Mouse (Mus musculus) embryonic facial prominence, embryonic 14.5 days (tissue): ENCODE measurements around the gene Rcan3. TPM values are rescaled to one million over a fixed set of nuclear protein-coding genes. Genes with fewer than 3 reads are reported as not detected.

ENCODE experiments used
- ATAC-seq: fragments of 200-750 bp; cut with Nextera tagmentation; 2 replicates; pipeline ENCODE4 v1.8.0; 2017; ENCODE audit warnings: low read depth, moderate number of reproducible peaks, moderate TSS enrichment
- DNase-seq: peaks from one replicate; pipeline ENCODE4 v3.0.0-alpha.2; 2015; ENCODE audit warnings: low spot score
- H3K27ac ChIP-seq: fragments of 300-500 bp; sonication (generic); replicated peaks from 2 replicates; pipeline ENCODE4 v1.5.1; 2014; ENCODE audit warnings: low read depth, mild to moderate bottlenecking, low read length, moderate library complexity
- H3K27me3 ChIP-seq: fragments of 300-500 bp; sonication (generic); replicated peaks from 2 replicates; pipeline ENCODE4 v1.6.1; 2014; ENCODE audit warnings: low read length; ENCODE audit not compliant: control insufficient read depth, insufficient read depth
- H3K36me3 ChIP-seq: fragments of 300-500 bp; sonication (generic); 2 replicates; pipeline ENCODE4 v1.6.1; 2014; ENCODE audit warnings: low read length, mixed read lengths; ENCODE audit not compliant: control insufficient read depth, insufficient read depth
- H3K4me1 ChIP-seq: fragments of 300-500 bp; sonication (generic); 2 replicates; pipeline ENCODE4 v1.6.1; 2014; ENCODE audit warnings: antibody characterized with exemption, low read length; ENCODE audit not compliant: control insufficient read depth, insufficient read depth
- H3K4me2 ChIP-seq: fragments of 300-500 bp; sonication (generic); 2 replicates; pipeline ENCODE4 v1.6.1; 2014; ENCODE audit warnings: low read depth, mild to moderate bottlenecking, low read length, moderate library complexity, mixed read lengths
- H3K4me3 ChIP-seq: fragments of 300-500 bp; sonication (generic); 2 replicates; pipeline ENCODE4 v1.5.1; 2014; ENCODE audit warnings: low read depth, mild to moderate bottlenecking, low read length
- H3K9ac ChIP-seq: fragments of 300-500 bp; sonication (generic); 2 replicates; pipeline ENCODE4 v1.6.1; 2014; ENCODE audit warnings: low read depth, mild to moderate bottlenecking, low read length, moderate library complexity, mixed read lengths
- H3K9me3 ChIP-seq: fragments of 300-500 bp; sonication (generic); 2 replicates; pipeline ENCODE4 v1.6.1; 2016; ENCODE audit warnings: low read length; ENCODE audit not compliant: control insufficient read depth
- WGBS: fragments of 180-500 bp; shearing (Covaris S2); extraction: QIAGEN DNeasy Blood & Tissue Kit; methylation state at CpG from one replicate; pipeline ENCODE4 v1.1.7; 2014; 5-methylcytosine and 5-hydroxymethylcytosine counted together
- polyA plus RNA-seq: library from polyadenylated mRNA; unstranded; fragments of >200 nt; fragmentation: Nextera tagmentation; extraction: Ambion mirVana; gene quantifications from 2 replicates; pipeline ENCODE4 v1.2.1, GENCODE M21; 2014

The Rcan3 gene
- polyA plus RNA-seq, 1 experiment from 2014 or later, result 12.7 TPM

DNA sequence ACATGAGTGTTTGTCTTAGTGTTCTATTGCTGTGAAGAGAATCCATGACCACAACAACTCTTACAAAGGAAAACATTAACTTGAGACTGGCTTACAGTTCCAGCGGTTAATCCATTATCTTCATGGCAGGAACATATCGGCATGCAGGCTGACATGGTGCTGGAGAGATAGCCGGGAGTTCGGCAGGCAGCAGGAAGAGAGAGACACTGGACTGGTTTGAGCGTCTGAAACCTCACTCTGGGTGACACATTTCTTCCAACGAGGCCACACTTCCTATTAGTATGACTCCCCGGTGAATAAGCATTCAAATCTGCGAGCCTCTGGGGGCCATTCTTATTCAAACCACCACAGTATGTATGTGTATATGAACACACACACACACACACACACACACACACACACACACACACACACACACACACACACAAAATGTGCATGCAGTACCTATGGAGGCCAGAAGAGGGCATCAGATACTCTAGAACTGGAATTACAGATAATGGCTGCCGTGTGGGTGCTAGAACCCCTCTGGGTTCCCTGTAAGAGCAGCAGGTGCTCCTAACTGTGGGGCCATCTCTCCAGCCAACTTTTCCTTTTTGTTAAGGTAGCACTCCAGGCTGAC, 6.4 kb upstream of the Rcan3 start:
- peak; percentile 26 for DNase-seq
- no peaks in the 10 kb centered on the region for H3K36me3 ChIP-seq
- H3K9ac ChIP-seq, result no peak overlapping the region
- 0 out of 2 replicates have a peak overlapping the region, but pooled peaks have one; percentile 16 for H3K27ac ChIP-seq
- ATAC-seq, result no peak
- H3K27me3 ChIP-seq, result no peaks in the 10 kb centered on the region
- no peaks in the 10 kb centered on the region; the same call in 1 of the 2 replicates for H3K4me1 ChIP-seq
- 60% methylated on average over 9 of the region's 9 CpGs for WGBS
- no peaks in the 10 kb centered on the region for H3K9me3 ChIP-seq
- H3K4me2 ChIP-seq, result no peak overlapping the region; the same call in 1 of the 2 replicates
- no peak overlapping the region for H3K4me3 ChIP-seq

DNA sequence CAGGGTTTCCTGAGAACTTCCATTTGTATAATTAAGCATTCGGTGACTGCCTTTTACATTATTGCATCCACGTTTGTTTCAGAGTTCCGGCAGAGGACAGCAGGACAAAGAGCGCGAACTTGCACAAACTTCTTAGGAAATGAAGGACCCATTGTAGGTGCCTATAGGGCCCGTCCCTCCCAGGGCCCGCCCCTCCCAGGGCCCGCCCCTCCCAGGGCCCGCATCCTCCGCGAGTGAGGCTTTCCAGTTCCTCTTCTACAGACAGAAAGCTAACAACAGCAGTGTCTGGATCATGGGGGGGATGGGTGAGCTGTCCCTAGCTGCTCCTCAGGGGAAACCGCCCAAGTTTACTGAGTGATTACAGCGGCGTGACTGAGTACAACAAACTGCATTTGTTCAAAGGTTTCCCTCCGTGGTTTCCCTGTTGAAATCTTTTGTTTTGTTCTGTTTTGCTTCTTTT, 5.6 kb upstream of the Rcan3 start:
- 3% methylated on average over 13 of the region's 15 CpGs for WGBS
- Histone ChIP-seq H3K9ac (peak overlapping the region; percentile 55), H3K9me3 (no peaks in the 10 kb centered on the region), H3K36me3 (no peaks in the 10 kb centered on the region), H3K4me2 (peak overlapping the region; percentile 52), H3K4me3 (peak overlapping the region; percentile 19), H3K27me3 (no peaks in the 10 kb centered on the region), H3K4me1 (peaks cover 5% of the 10 kb centered on the region; the same call in 1 of the 2 replicates), H3K27ac (0 out of 2 replicates have a peak overlapping the region, but pooled peaks have one; percentile 16)
- ATAC-seq, result peak; percentile 90
- peak; percentile 85 for DNase-seq

DNA sequence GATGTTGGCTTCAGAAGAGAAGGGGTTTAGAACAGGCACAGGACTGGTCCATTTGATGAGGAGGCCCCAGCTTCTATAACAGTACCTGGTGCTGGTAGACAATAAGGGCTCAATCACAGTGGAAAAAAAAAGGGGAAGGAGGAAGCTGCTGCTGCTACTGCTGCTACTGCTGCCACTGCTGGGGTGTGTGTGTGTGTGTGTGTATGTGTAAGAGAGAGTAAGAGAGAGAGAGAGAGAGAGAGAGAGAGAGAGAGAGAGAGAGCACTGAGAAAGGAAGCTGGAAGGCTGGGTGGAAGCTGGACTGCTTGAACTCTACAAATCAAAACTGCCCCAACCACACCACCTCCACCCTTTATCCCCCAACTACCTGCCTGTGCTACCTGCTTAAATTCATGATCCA, 4.3 kb upstream of the Rcan3 start:
- no peak for ATAC-seq
- H3K27ac ChIP-seq, result no peak overlapping the region

GRCm38 (mm10) chr4:135436291-135436690, 2.6 kb upstream of the Rcan3 start:
- DNase-seq, result no peak

More for the DNA sequence above, 4.3 kb upstream of the Rcan3 start:
- Histone ChIP-seq H3K36me3 (no peaks in the 10 kb centered on the region), H3K27me3 (no peaks in the 10 kb centered on the region), H3K4me3 (no peak overlapping the region), H3K4me1 (peaks cover 8% of the 10 kb centered on the region), H3K4me2 (no peak overlapping the region), H3K9me3 (no peaks in the 10 kb centered on the region), H3K9ac (no peak overlapping the region)
- DNase-seq, result no peak

GRCm38 (mm10) chr4:135434395-135434789, 739 bp upstream of the Rcan3 start:
- Histone ChIP-seq H3K4me2 (peak overlapping the region; percentile 87), H3K4me1 (peaks cover 12% of the 10 kb centered on the region), H3K9ac (peak overlapping the region; percentile 79), H3K27me3 (no peaks in the 10 kb centered on the region), H3K4me3 (peak overlapping the region; percentile 82), H3K36me3 (no peaks in the 10 kb centered on the region), H3K27ac (0 out of 2 replicates have a peak overlapping the region, but pooled peaks have one; percentile 21), H3K9me3 (no peaks in the 10 kb centered on the region)
- 26% methylated on average over 11 of the region's 11 CpGs for WGBS
- no peak for DNase-seq
- ATAC-seq, result no peak

More at GRCm38 (mm10) chr4:135436291-135436690, 2.6 kb upstream of the Rcan3 start:
- Histone ChIP-seq H3K4me3 (no peak overlapping the region), H3K9ac (no peak overlapping the region), H3K27me3 (no peaks in the 10 kb centered on the region), H3K36me3 (no peaks in the 10 kb centered on the region), H3K4me1 (peaks cover 12% of the 10 kb centered on the region), H3K27ac (no peak overlapping the region), H3K9me3 (no peaks in the 10 kb centered on the region), H3K4me2 (no peak overlapping the region)
- WGBS, result 47% methylated on average over 12 of the region's 13 CpGs
- ATAC-seq, result no peak

DNA sequence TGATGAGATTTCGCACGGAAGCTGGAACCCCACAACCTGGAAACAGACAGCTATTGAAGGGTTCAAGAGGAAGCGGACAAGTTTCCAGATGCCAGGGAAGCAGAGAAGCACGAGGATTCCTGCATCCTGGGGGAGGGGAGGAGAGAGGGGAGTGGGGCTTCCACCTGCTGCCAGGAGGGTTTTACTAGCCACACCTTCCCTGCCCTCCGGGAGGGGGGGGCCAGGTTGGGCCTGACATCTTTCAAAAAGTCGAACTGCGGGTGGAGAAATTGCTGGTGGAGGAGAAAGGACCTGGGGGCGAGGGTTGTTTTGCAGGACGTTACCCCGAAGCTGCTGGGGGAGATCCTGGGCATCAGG, 589 bp downstream of the Rcan3 start:
- Histone ChIP-seq H3K9me3 (no peaks in the 10 kb centered on the region), H3K4me3 (peak overlapping the region; percentile 82), H3K4me1 (peaks cover 12% of the 10 kb centered on the region), H3K27ac (no peak overlapping the region), H3K4me2 (peak overlapping the region; percentile 87), H3K9ac (peak overlapping the region; percentile 79), H3K36me3 (no peaks in the 10 kb centered on the region), H3K27me3 (no peaks in the 10 kb centered on the region)
- WGBS, result 7% methylated on average over 10 of the region's 10 CpGs
- DNase-seq, result peak; percentile 25
- ATAC-seq, result no peak

DNA sequence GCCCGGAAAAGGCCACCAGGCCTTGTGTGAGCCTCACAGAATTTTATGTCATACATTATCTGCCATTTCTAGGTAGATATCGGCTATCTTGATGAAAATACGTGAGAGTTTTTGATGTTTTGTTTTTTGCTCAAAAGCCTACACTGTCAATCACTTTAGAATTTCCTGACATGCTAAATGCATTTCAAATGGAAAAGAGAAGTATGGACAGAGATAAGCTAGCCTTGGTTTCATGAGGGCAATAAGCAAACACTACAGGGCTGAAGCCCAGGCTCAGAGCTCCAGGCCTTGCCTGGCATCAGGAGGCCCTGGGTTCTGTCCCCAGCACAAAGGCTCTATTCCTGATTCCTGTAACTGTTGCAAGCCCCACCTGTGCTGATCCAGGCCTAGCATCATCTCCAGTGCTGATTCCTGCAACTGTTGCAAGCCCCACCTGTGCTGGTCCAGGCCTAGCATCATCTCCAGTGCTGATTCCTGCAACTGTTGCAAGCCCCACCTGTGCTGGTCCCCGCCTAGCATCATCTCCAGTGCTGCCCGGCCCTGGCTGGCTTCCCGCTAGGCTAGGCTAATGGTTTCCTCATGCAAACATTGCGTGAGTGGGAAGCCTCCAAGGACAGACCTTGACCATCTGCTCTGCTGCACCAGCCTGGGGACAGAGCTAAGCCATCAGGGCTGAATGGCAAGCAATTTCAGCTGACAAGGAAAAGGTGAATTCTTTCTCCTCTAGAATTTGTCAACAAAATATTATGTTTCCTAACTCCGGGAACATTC, 3.5 kb downstream of the Rcan3 start:
- DNase-seq (no peak), ATAC-seq (no peak)
- Histone ChIP-seq H3K27ac (no peak overlapping the region), H3K9me3 (no peaks in the 10 kb centered on the region), H3K4me1 (peaks cover 12% of the 10 kb centered on the region), H3K9ac (no peak overlapping the region), H3K4me3 (no peak overlapping the region), H3K4me2 (no peak overlapping the region), H3K36me3 (0 out of 2 replicates have a peak, but pooled peaks cover under 1% of the 10 kb centered on the region), H3K27me3 (no peaks in the 10 kb centered on the region)
- 62% methylated on average over 8 of the region's 8 CpGs for WGBS

- Histone ChIP-seq H3K9ac (no peak overlapping the region), H3K4me2 (no peak overlapping the region), H3K4me1 (peaks cover 8% of the 10 kb centered on the region), H3K27me3 (no peaks in the 10 kb centered on the region), H3K9me3 (no peaks in the 10 kb centered on the region), H3K4me3 (no peak overlapping the region), H3K36me3 (peaks cover 6% of the 10 kb centered on the region; the same call in 1 of the 2 replicates), H3K27ac (no peak overlapping the region)
- ATAC-seq, result no peak
- 83% methylated on average over 4 of the region's 4 CpGs for WGBS
- DNase-seq, result no peak
These were observed 4.3 kb downstream of the Rcan3 start for GRCm38 (mm10) chr4:135429383-135429782.
